Mouse (Mus musculus): Measurements from ENCODE around the gene Ugt1a9. TPM values are rescaled to one million over a fixed set of nuclear protein-coding genes. Genes with fewer than 3 reads are reported as not detected.
"Not testable (repeated sequence)": the region's sequence is repeated elsewhere in the genome, so short reads cannot be mapped to it uniquely, and the experiment has no call there.

Ugt1a9 gene
- not detected in 2 replicates for polyA plus RNA-seq (2014; fragmentation: Nextera tagmentation; extraction: Ambion mirVana)

DNA sequence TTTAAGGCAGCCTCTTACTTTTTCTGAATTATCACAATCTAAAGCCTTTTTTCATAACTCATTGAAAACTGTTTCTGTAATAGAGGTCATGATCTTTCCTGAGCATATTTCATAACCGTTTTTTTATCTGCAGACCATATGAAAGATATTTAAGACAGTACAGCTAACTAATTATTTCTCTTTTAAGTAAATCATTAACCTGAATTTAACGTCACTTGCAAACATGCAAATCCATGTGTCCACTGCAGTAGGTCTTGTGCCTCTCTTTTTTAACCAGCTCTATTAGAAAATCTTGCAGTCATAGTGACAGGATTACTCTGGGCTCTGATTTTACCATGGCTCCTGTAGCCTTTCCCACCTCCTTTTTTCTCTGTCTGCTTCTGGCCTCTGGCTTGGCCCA lies at the start of gene Ugt1a9:
Gene Ugt1a9, plus strand, starts transcription at position 306 of the 400 bp plus-strand sequence.
- WGBS, result 57% methylated on average over 2 of the region's 2 CpGs
- ATAC-seq (replicated peaks; ENCODE audit: low FRiP score), result no peak

DNA sequence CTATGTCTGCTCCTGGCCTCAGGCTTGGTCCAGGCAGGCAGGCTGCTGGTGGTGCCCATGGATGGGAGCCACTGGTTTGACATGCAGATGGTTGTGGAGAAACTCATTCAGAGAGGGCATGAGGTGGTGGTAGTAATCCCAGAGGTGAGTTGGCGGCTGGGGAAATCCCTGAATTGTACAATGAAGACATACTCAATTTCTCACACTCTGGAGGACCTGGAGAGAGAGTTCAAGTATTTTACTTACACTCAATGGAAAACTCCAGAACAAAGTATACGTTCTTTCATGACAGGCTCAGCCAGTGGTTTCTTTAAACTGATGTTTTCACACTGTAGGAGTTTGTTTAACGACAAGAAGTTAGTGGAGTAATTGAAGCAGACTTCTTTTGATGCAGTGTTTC lies 45.4 kb upstream of the Ugt1a9 start:
- H3K4me2 ChIP-seq; H3K27ac ChIP-seq (ENCODE audit: low read depth, low read length); H3K36me3 ChIP-seq (ENCODE audit: control insufficient read depth, insufficient read depth, low read length); ATAC-seq (replicated peaks; ENCODE audit: low FRiP score); H3K4me1 ChIP-seq (replicated peaks; ENCODE audit: control insufficient read depth, insufficient read depth, low read length); H3K9me3 ChIP-seq (ENCODE audit: control insufficient read depth, low read length); DNase-seq (ENCODE audit: low spot score); H3K9ac ChIP-seq (ENCODE audit: low read depth, low read length); H3K27me3 ChIP-seq (replicated peaks; ENCODE audit: control insufficient read depth, insufficient read depth, low read length); H3K4me3 ChIP-seq (ENCODE audit: low read depth, low read length): not testable (repeated sequence)
- WGBS, result 73% methylated on average over 3 of the region's 3 CpGs

More for the DNA sequence above, at the start of gene Ugt1a9:
- Histone ChIP-seq H3K9me3 (ENCODE audit: control insufficient read depth, low read length) (no peaks in the 10 kb centered on the region), H3K36me3 (ENCODE audit: control insufficient read depth, insufficient read depth, low read length) (no peaks in the 10 kb centered on the region), H3K27me3 (replicated peaks; ENCODE audit: control insufficient read depth, insufficient read depth, low read length) (no peaks in the 10 kb centered on the region), H3K27ac (ENCODE audit: low read depth, low read length) (no peak within 1 kb of the TSS), H3K9ac (ENCODE audit: low read depth, low read length) (no peak within 1 kb of the TSS), H3K4me2 (no peak within 1 kb of the TSS), H3K4me3 (ENCODE audit: low read depth, low read length) (no peak within 1 kb of the TSS), H3K4me1 (replicated peaks; ENCODE audit: control insufficient read depth, insufficient read depth, low read length) (no peaks in the 10 kb centered on the region)
- no peak for DNase-seq (ENCODE audit: low spot score)

DNA sequence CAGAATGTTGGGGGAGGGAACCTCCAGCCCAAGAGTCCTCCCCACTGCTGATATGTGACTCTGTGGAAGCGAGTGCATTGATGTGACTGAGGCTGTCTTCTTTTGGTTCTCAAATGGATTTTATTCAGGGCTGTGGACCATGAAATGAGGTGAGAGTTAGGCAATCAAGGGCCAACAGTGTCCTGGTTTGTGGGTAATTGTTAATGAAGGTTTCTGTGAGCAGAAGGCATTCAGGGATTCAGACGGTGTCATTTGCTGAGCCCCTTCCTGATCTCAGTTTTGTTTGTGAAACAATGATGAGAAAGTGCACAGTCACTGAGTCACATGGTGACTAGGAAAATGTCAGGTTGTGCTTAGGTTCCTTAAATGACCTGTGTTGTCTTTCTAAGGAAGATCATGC lies 27.6 kb upstream of the Ugt1a9 start:
- not testable (repeated sequence) for H3K27me3 ChIP-seq (replicated peaks; ENCODE audit: control insufficient read depth, insufficient read depth, low read length); H3K9ac ChIP-seq (ENCODE audit: low read depth, low read length); DNase-seq (ENCODE audit: low spot score); H3K4me1 ChIP-seq (replicated peaks; ENCODE audit: control insufficient read depth, insufficient read depth, low read length); H3K9me3 ChIP-seq (ENCODE audit: control insufficient read depth, low read length); H3K4me3 ChIP-seq (ENCODE audit: low read depth, low read length); ATAC-seq (replicated peaks; ENCODE audit: low FRiP score); H3K4me2 ChIP-seq; H3K36me3 ChIP-seq (ENCODE audit: control insufficient read depth, insufficient read depth, low read length); H3K27ac ChIP-seq (ENCODE audit: low read depth, low read length)
- WGBS, result 52% methylated on average over 1 of the region's 2 CpGs

DNA sequence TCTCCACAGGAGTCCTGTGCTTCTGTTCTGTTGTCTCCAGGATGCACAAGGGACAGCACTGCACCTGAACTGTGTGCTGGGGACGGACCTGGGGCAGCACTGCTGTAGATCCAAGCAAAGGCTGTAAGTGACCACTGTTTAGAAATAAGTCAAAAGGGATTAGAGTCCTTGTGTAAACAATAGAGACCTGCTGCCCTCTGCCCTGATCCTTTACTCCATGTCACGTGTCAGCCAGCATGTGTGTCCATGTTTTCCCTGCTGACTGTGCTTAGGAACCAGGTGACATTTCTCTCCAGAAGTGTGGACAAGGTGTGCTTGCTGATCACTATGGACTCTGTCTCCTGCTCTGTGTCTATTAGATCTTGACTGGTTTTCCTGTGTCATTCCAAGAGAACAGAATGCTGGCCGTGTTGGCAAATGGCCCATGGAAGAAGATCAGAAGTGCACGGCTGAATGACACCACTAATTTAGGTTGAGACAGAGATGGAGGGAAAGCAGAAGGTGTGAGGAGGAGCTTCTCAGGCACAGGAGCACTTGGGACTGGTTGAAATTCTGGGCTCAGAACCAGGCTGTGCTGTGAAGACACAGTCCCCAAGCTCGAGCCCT lies 25.7 kb upstream of the Ugt1a9 start:
- ATAC-seq (replicated peaks; ENCODE audit: low FRiP score); H3K27me3 ChIP-seq (replicated peaks; ENCODE audit: control insufficient read depth, insufficient read depth, low read length); H3K4me3 ChIP-seq (ENCODE audit: low read depth, low read length); H3K36me3 ChIP-seq (ENCODE audit: control insufficient read depth, insufficient read depth, low read length); DNase-seq (ENCODE audit: low spot score); H3K27ac ChIP-seq (ENCODE audit: low read depth, low read length); H3K9ac ChIP-seq (ENCODE audit: low read depth, low read length); H3K4me2 ChIP-seq; H3K4me1 ChIP-seq (replicated peaks; ENCODE audit: control insufficient read depth, insufficient read depth, low read length); H3K9me3 ChIP-seq (ENCODE audit: control insufficient read depth, low read length): not testable (repeated sequence)
- 69% methylated on average over 3 of the region's 5 CpGs for WGBS

DNA sequence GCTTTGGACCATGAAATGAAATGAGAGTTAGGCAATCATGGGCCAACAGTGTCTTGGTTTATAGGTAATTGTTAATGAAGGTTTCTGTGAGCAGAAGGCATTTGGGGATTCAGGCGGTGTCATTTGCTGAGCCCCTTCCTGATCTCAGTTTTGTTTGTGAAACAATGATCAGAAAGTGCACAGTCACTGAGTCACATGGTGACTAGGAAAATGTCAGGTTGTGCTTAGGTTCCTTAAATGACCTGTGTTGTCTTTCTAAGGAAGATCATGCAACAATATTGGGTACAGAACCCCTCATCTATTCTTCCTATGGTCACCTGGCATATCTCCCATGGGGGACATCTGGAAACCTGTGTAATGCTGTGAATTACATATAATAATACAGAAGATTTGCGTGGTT lies 23.2 kb upstream of the Ugt1a9 start:
- ATAC-seq (replicated peaks; ENCODE audit: low FRiP score); H3K36me3 ChIP-seq (ENCODE audit: control insufficient read depth, insufficient read depth, low read length); H3K9ac ChIP-seq (ENCODE audit: low read depth, low read length); H3K4me1 ChIP-seq (replicated peaks; ENCODE audit: control insufficient read depth, insufficient read depth, low read length); DNase-seq (ENCODE audit: low spot score); H3K4me3 ChIP-seq (ENCODE audit: low read depth, low read length); H3K4me2 ChIP-seq; H3K27me3 ChIP-seq (replicated peaks; ENCODE audit: control insufficient read depth, insufficient read depth, low read length); H3K9me3 ChIP-seq (ENCODE audit: control insufficient read depth, low read length); H3K27ac ChIP-seq (ENCODE audit: low read depth, low read length): not testable (repeated sequence)
- WGBS, result 64% methylated on average over 2 of the region's 2 CpGs

DNA sequence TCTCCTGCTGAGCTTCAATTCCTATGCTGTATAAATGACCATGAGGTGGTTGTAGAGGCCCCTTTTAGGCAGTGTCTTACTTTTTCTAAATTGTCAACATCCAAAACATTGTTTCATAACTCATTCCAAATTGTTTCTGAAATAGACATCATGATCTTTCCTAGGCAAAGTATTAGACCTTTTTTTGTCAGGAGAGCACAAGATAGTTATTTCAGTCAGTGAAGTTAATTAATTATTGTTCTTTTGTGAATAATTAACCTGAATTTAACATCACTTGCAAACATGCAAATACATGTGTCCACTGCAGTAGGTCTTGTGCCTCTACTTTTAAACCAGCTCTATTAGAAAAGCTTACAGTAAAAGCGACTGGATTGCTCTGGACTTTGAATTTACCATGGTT lies 15.5 kb upstream of the Ugt1a9 start, which contains the start of gene Ugt1a10:
Gene Ugt1a10, plus strand, starts transcription at position 301 of the 400 bp plus-strand sequence.
- Histone ChIP-seq H3K36me3 (ENCODE audit: control insufficient read depth, insufficient read depth, low read length) (no peaks in the 10 kb centered on the region), H3K4me3 (ENCODE audit: low read depth, low read length) (no peak within 1 kb of the TSS), H3K4me2 (no peak within 1 kb of the TSS), H3K27ac (ENCODE audit: low read depth, low read length) (no peak within 1 kb of the TSS), H3K9ac (ENCODE audit: low read depth, low read length) (no peak within 1 kb of the TSS), H3K27me3 (replicated peaks; ENCODE audit: control insufficient read depth, insufficient read depth, low read length) (no peaks in the 10 kb centered on the region), H3K4me1 (replicated peaks; ENCODE audit: control insufficient read depth, insufficient read depth, low read length) (no peaks in the 10 kb centered on the region), H3K9me3 (ENCODE audit: control insufficient read depth, low read length) (no peaks in the 10 kb centered on the region)
- WGBS, result 65% methylated on average over 1 of the region's 1 CpGs
- DNase-seq (ENCODE audit: low spot score), result no peak
- ATAC-seq (replicated peaks; ENCODE audit: low FRiP score), result no peak

DNA sequence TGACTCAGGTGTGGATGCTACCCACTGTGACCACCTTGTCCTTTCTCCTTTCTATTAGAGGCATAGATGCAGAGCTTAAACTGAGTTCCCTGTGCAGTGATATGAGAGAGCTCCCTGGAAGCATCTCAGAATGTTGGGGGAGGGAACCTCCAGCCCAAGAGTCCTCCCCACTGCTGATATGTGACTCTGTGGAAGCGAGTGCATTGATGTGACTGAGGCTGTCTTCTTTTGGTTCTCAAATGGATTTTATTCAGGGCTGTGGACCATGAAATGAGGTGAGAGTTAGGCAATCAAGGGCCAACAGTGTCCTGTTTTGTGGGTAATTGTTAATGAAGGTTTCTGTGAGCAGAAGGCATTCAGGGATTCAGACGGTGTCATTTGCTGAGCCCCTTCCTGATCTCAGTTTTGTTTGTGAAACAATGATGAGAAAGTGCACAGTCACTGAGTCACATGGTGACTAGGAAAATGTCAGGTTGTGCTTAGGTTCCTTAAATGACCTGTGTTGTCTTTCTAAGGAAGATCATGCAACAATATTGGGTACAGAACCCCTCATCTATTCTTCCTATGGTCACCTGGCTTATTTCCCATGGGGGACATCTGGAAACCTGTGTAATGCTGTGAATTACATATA lies 4.0 kb upstream of the Ugt1a9 start:
- not testable (repeated sequence) for H3K4me2 ChIP-seq; ATAC-seq (replicated peaks; ENCODE audit: low FRiP score); DNase-seq (ENCODE audit: low spot score); H3K36me3 ChIP-seq (ENCODE audit: control insufficient read depth, insufficient read depth, low read length); H3K27me3 ChIP-seq (replicated peaks; ENCODE audit: control insufficient read depth, insufficient read depth, low read length); H3K4me1 ChIP-seq (replicated peaks; ENCODE audit: control insufficient read depth, insufficient read depth, low read length); H3K4me3 ChIP-seq (ENCODE audit: low read depth, low read length); H3K9me3 ChIP-seq (ENCODE audit: control insufficient read depth, low read length); H3K9ac ChIP-seq (ENCODE audit: low read depth, low read length); H3K27ac ChIP-seq (ENCODE audit: low read depth, low read length)
- 85% methylated on average over 1 of the region's 2 CpGs for WGBS

DNA sequence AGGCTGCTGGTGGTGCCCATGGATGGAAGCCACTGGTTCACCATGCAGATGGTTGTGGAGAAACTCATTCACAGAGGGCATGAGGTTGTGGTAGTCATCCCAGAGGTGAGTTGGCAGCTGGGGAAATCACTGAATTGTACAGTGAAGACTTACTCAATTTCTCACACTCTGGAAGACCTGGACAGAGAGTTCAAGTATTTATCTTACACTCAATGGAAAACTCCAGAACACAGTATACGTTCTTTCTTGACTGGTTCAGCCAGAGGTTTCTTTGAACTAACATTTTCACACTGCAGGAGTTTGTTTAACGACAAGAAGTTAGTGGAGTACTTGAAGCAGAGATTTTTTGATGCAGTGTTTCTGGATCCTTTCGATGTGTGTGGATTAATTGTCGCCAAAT lies 302 bp downstream of the Ugt1a9 start:
- no peak overlapping the region for H3K4me3 ChIP-seq (ENCODE audit: low read depth, low read length)
- 73% methylated on average over 4 of the region's 4 CpGs for WGBS

DNA sequence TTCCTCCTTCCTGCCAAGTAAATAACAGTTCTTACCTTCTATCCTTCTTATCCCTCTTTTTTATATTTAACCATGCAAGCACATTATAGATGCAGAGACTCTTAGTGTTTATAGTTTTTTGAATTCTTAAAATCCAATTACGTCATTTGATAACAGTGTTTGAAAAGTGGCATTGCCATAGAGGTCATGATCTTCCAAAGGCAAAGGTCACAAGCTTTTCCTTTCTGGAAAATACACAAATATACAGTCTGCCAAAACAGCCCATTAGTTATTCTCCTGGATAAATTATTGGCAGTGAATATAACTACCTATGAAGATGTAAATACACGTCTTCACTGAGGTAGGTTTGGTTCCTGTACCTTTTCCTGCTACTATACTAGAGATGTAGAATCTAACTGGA lies 3.9 kb downstream of the Ugt1a9 start:
- ATAC-seq (replicated peaks; ENCODE audit: low FRiP score) (no peak), DNase-seq (ENCODE audit: low spot score) (no peak)
- no peaks in the 10 kb centered on the region for H3K36me3 ChIP-seq (ENCODE audit: control insufficient read depth, insufficient read depth, low read length)
- no peaks in the 10 kb centered on the region for H3K4me1 ChIP-seq (replicated peaks; ENCODE audit: control insufficient read depth, insufficient read depth, low read length)
- no peak overlapping the region for H3K4me3 ChIP-seq (ENCODE audit: low read depth, low read length)
- no peaks in the 10 kb centered on the region for H3K9me3 ChIP-seq (ENCODE audit: control insufficient read depth, low read length)
- H3K27ac ChIP-seq (ENCODE audit: low read depth, low read length), result no peak overlapping the region
- H3K9ac ChIP-seq (ENCODE audit: low read depth, low read length), result no peak overlapping the region
- H3K4me2 ChIP-seq, result no peak overlapping the region
- no peaks in the 10 kb centered on the region for H3K27me3 ChIP-seq (replicated peaks; ENCODE audit: control insufficient read depth, insufficient read depth, low read length)
- 82% methylated on average over 2 of the region's 2 CpGs for WGBS

More for the DNA sequence above, 302 bp downstream of the Ugt1a9 start:
- no peak overlapping the region for H3K9ac ChIP-seq (ENCODE audit: low read depth, low read length)
- H3K9me3 ChIP-seq (ENCODE audit: control insufficient read depth, low read length), result no peaks in the 10 kb centered on the region
- H3K36me3 ChIP-seq (ENCODE audit: control insufficient read depth, insufficient read depth, low read length), result no peaks in the 10 kb centered on the region
- no peaks in the 10 kb centered on the region for H3K4me1 ChIP-seq (replicated peaks; ENCODE audit: control insufficient read depth, insufficient read depth, low read length)
- H3K27ac ChIP-seq (ENCODE audit: low read depth, low read length), result no peak overlapping the region
- no peaks in the 10 kb centered on the region for H3K27me3 ChIP-seq (replicated peaks; ENCODE audit: control insufficient read depth, insufficient read depth, low read length)
- no peak for ATAC-seq (replicated peaks; ENCODE audit: low FRiP score)
- DNase-seq (ENCODE audit: low spot score), result no peak
- no peak overlapping the region for H3K4me2 ChIP-seq
